Mouse (Mus musculus): ENCODE data around the gene Slc45a2.
A peak's percentile ranks its signal among the peaks of the same experiment; 100 is the strongest.
"Not testable (repeated sequence)": the region's sequence is repeated elsewhere in the genome, so short reads cannot be mapped to it uniquely, and the experiment has no call there.

The Slc45a2 gene

GRCm38 (mm10) chr15:11000421-11000820, at the start of gene Slc45a2:
Slc45a2 (plus strand) TSS chr15:11000721.
- no peak for DNase-seq (ENCODE audit: low spot score)

- DNase-seq (ENCODE audit: low spot score): no peak
Measured at GRCm38 (mm10) chr15:10951951-10952759, 48.4 kb upstream of the Slc45a2 start, which contains the start of gene C1qtnf3. C1qtnf3 (plus strand) TSS chr15:10952332.

- DNase-seq (ENCODE audit: low spot score): no peak
Measured at GRCm38 (mm10) chr15:10952760-10953305, 47.7 kb upstream of the Slc45a2 start.

- no peak for DNase-seq (ENCODE audit: low spot score)
Measured at GRCm38 (mm10) chr15:10953465-10953864, 47.1 kb upstream of the Slc45a2 start.

- no peak for DNase-seq (ENCODE audit: low spot score)
Measured at GRCm38 (mm10) chr15:10954381-10955016, 46.0 kb upstream of the Slc45a2 start.

- no peak for DNase-seq (ENCODE audit: low spot score)
Measured at GRCm38 (mm10) chr15:10955156-10955555, 45.4 kb upstream of the Slc45a2 start.

- no peak for DNase-seq (ENCODE audit: low spot score)
Measured at GRCm38 (mm10) chr15:10956706-10957105, 43.8 kb upstream of the Slc45a2 start.

GRCm38 (mm10) chr15:10959277-10960026, 41.1 kb upstream of the Slc45a2 start:
- no peak for DNase-seq (ENCODE audit: low spot score)

GRCm38 (mm10) chr15:10960267-10960666, 40.3 kb upstream of the Slc45a2 start:
- DNase-seq (ENCODE audit: low spot score): no peak

- no peak for DNase-seq (ENCODE audit: low spot score)
Measured at GRCm38 (mm10) chr15:10962601-10963000, 37.9 kb upstream of the Slc45a2 start.

- no peak for DNase-seq (ENCODE audit: low spot score)
Measured at GRCm38 (mm10) chr15:10969439-10969838, 31.1 kb upstream of the Slc45a2 start.

GRCm38 (mm10) chr15:10970777-10971176, 29.7 kb upstream of the Slc45a2 start:
- no peak for DNase-seq (ENCODE audit: low spot score)

GRCm38 (mm10) chr15:10977151-10977550, 23.4 kb upstream of the Slc45a2 start:
- DNase-seq (ENCODE audit: low spot score): no peak

- DNase-seq (ENCODE audit: low spot score): no peak
Measured at GRCm38 (mm10) chr15:10980712-10981111, 19.8 kb upstream of the Slc45a2 start.

- peak; percentile 79 for DNase-seq (ENCODE audit: low spot score)
Measured at GRCm38 (mm10) chr15:10981377-10982063, 19.0 kb upstream of the Slc45a2 start, which contains the start of gene Amacr. Amacr (plus strand) TSS chr15:10981756.

- DNase-seq (ENCODE audit: low spot score): no peak
Measured at GRCm38 (mm10) chr15:10982064-10982435, 18.5 kb upstream of the Slc45a2 start.

GRCm38 (mm10) chr15:10985756-10986155, 14.8 kb upstream of the Slc45a2 start:
- DNase-seq (ENCODE audit: low spot score): no peak

GRCm38 (mm10) chr15:10986477-10986876, 14.0 kb upstream of the Slc45a2 start:
- not testable (repeated sequence) for DNase-seq (ENCODE audit: low spot score)

- no peak for DNase-seq (ENCODE audit: low spot score)
Measured at GRCm38 (mm10) chr15:10990411-10990810, 10.1 kb upstream of the Slc45a2 start.

- DNase-seq (ENCODE audit: low spot score): no peak
Measured at GRCm38 (mm10) chr15:10991566-10991965, 9.0 kb upstream of the Slc45a2 start.

GRCm38 (mm10) chr15:10999832-11000231, 689 bp upstream of the Slc45a2 start:
- DNase-seq (ENCODE audit: low spot score): no peak

- DNase-seq (ENCODE audit: low spot score): no peak
Measured at GRCm38 (mm10) chr15:11003791-11004190, 3.3 kb downstream of the Slc45a2 start.
